Mouse (Mus musculus) CH12.LX (cell line): Measurements from ENCODE around the gene Lrrc75a. TPM values are rescaled to one million over a fixed set of nuclear protein-coding genes. Genes with fewer than 3 reads are reported as not detected.

ENCODE experiments used
- DNase-seq: peaks from one replicate; pipeline ENCODE4 v3.0.0-alpha.2; 2013; ENCODE audit errors: extremely low read depth
- H3K27ac ChIP-seq: 2 replicates; pipeline ENCODE4 v1.5.1; 2012; ENCODE audit warnings: low read depth, mild to moderate bottlenecking, control low read depth, moderate library complexity; ENCODE audit not compliant: insufficient read depth
- H3K27me3 ChIP-seq: replicated peaks from 2 replicates; pipeline ENCODE3; 2012; ENCODE audit warnings: inconsistent platforms
- H3K36me3 ChIP-seq, 2 experiments: replicated peaks in 1 of 2; 2 replicates each; pipeline versions ENCODE3 to v1.6.1; 2012; ENCODE audit warnings: inconsistent platforms in 1 of 2, low read length in 1 of 2, mild to moderate bottlenecking in 1 of 2, mixed read lengths in 1 of 2, moderate library complexity in 1 of 2; ENCODE audit not compliant: control insufficient read depth in 1 of 2, insufficient read depth in 1 of 2
- H3K4me1 ChIP-seq, 2 experiments: 2 replicates each; pipeline ENCODE4 v1.6.1; 2012; ENCODE audit warnings: inconsistent platforms in 1 of 2, moderate library complexity in 1 of 2; ENCODE audit not compliant: insufficient read depth in 2 of 2, control insufficient read depth in 1 of 2
- H3K4me2 ChIP-seq: 2 replicates; pipeline ENCODE4 v1.6.1; 2012; ENCODE audit warnings: low read depth, mild to moderate bottlenecking, control low read depth; ENCODE audit not compliant: poor library complexity, insufficient read depth, severe bottlenecking
- H3K4me3 ChIP-seq, 3 experiments: fragments of 150-350 bp in 1 of 3; sonication (generic) in 1 of 3; replicated peaks in 1 of 3; 2 replicates each; pipeline versions ENCODE3 to v1.5.1; 2011 to 2012; ENCODE audit warnings: low read depth in 2 of 3, low read length in 2 of 3, mild to moderate bottlenecking in 2 of 3, moderate library complexity in 2 of 3, control low read depth in 1 of 3, improper control_type of control experiment in 1 of 3, inconsistent platforms in 1 of 3, mixed read lengths in 1 of 3; ENCODE audit not compliant: poor library complexity in 1 of 3
- H3K79me2 ChIP-seq: replicated peaks from 2 replicates; pipeline ENCODE4 v1.6.1; 2012; ENCODE audit warnings: mild to moderate bottlenecking, moderate library complexity; ENCODE audit not compliant: control insufficient read depth, poor library complexity, insufficient read depth, severe bottlenecking; ENCODE audit errors: extremely low read depth
- H3K9ac ChIP-seq: 2 replicates; pipeline ENCODE4 v1.6.1; 2012; ENCODE audit warnings: low read depth, mild to moderate bottlenecking, control low read depth, moderate library complexity; ENCODE audit not compliant: insufficient read depth
- H3K9me3 ChIP-seq: replicated peaks from 2 replicates; pipeline ENCODE3; 2012; ENCODE audit warnings: low read length, inconsistent platforms, mixed read lengths
- CHD2 ChIP-seq: IDR thresholded peaks from 2 replicates; pipeline ENCODE4 v1.6.1; 2011; ENCODE audit warnings: low read length, improper control_type of control experiment
- E2F4 ChIP-seq: IDR thresholded peaks from 2 replicates; pipeline ENCODE4 v1.6.1; 2011; ENCODE audit warnings: low read depth, low read length, improper control_type of control experiment; ENCODE audit not compliant: insufficient replicate concordance
- ELF1 ChIP-seq: IDR thresholded peaks from 2 replicates; pipeline ENCODE4 v1.6.1; 2014; ENCODE audit warnings: low read depth, mild to moderate bottlenecking, inconsistent platforms, low read length, improper control_type of control experiment
- KAT2A ChIP-seq: IDR thresholded peaks from 2 replicates; pipeline ENCODE4 v1.6.1; 2012; ENCODE audit warnings: low read length, improper control_type of control experiment, inconsistent platforms; ENCODE audit not compliant: insufficient replicate concordance
- MAX ChIP-seq: IDR thresholded peaks from 2 replicates; pipeline ENCODE4 v1.6.1; 2011; ENCODE audit warnings: low read length, improper control_type of control experiment
- NELFE ChIP-seq: IDR thresholded peaks from 2 replicates; pipeline ENCODE4 v1.6.1; 2011; ENCODE audit warnings: low read depth, low read length, improper control_type of control experiment
- NRF1 ChIP-seq: IDR thresholded peaks from 2 replicates; pipeline ENCODE4 v1.6.1; 2014; ENCODE audit warnings: low read depth, mild to moderate bottlenecking, inconsistent platforms, low read length, improper control_type of control experiment, moderate library complexity
- POLR2A ChIP-seq: IDR thresholded peaks from 2 replicates; pipeline ENCODE4 v1.6.1; 2011; ENCODE audit warnings: low read depth, mild to moderate bottlenecking, improper control_type of control experiment, low read length
- RAD21 ChIP-seq: IDR thresholded peaks from 2 replicates; pipeline ENCODE4 v1.6.1; 2011; ENCODE audit warnings: low read depth, mild to moderate bottlenecking, low read length, improper control_type of control experiment, moderate library complexity
- RCOR1 ChIP-seq: conservative IDR thresholded peaks from 2 replicates; pipeline ENCODE4 v1.6.1; 2012; ENCODE audit warnings: low read depth, mild to moderate bottlenecking, inconsistent platforms, low read length, improper control_type of control experiment
- TBP ChIP-seq: conservative IDR thresholded peaks from 2 replicates; pipeline ENCODE4 v1.6.1; 2011; ENCODE audit warnings: low read depth, low read length, improper control_type of control experiment
- UBTF ChIP-seq: IDR thresholded peaks from 2 replicates; pipeline ENCODE4 v1.6.1; 2012; ENCODE audit warnings: low read depth, mild to moderate bottlenecking, inconsistent platforms, low read length, improper control_type of control experiment, moderate library complexity
- USF1 ChIP-seq: IDR thresholded peaks from 2 replicates; pipeline ENCODE4 v1.6.1; 2014; ENCODE audit warnings: low read depth, mild to moderate bottlenecking, inconsistent platforms, low read length, improper control_type of control experiment
- ZC3H11A ChIP-seq: IDR thresholded peaks from 2 replicates; pipeline ENCODE4 v1.6.1; 2012; ENCODE audit warnings: low read depth, mild to moderate bottlenecking, inconsistent platforms, low read length, improper control_type of control experiment
- dilution Hi-C: fragments of 300-500 bp; cut with MboI; formaldehyde crosslinking; loops from 2 replicates; pipeline ENCODE4 v1.14.3; 2020; ENCODE audit warnings: low sequenced_read_pairs; ENCODE audit not compliant: extremely low pct_unique_long_range_greater_than_20kb, extremely low pct_ligation_motif_present
- in situ Hi-C: fragments of 300-500 bp; cut with MboI; formaldehyde crosslinking; loops from 3 replicates; pipeline ENCODE4 v1.14.3; 2019; ENCODE audit warnings: low sequenced_read_pairs, low pct_ligation_motif_present, low pct_unique_long_range_greater_than_20kb, mixed read lengths
- polyA plus RNA-seq: library from polyadenylated mRNA; unstranded; fragments of >175 nt; gene quantifications from 2 replicates; pipeline ENCODE4 v1.2.1, GENCODE M21; 2012; ENCODE audit warnings: low read depth; ENCODE audit not compliant: insufficient read length
- total RNA-seq, 2 experiments: library from RNA; depleted of rRNA; stranded (reverse); fragments of 300-350 nt in 1 of 2; fragments of >200 nt in 1 of 2; gene quantifications; 2 replicates each; pipeline ENCODE4 v1.2.3; 2012 to 2014

The Lrrc75a gene
- total and polyA plus RNA-seq, 3 experiments: 1.3 to 12.6 (median 1.8) TPM

GRCm38 (mm10) chr11:62598571-62598970 is 49.8 kb downstream of the Lrrc75a start:
- peaks cover 9% of the 10 kb centered on the region for H3K79me2 ChIP-seq
- no peak overlapping the region for H3K4me2 ChIP-seq
- no peak overlapping the region for H3K9ac ChIP-seq
- dilution Hi-C loops (no loop called here), in situ Hi-C loops (no loop called here)
- H3K27ac ChIP-seq: no peak overlapping the region
- TF ChIP-seq CHD2: no peak
- peak; percentile 47 for TF ChIP-seq ELF1
- H3K9me3 ChIP-seq: no peaks in the 10 kb centered on the region
- no peak overlapping the region for H3K4me3 ChIP-seq
- H3K27me3 ChIP-seq: no peaks in the 10 kb centered on the region
- peaks cover 5 to 25% of the 10 kb centered on the region in 2 experiments; a peak in 3 of 4 replicates for H3K4me1 ChIP-seq
- peaks cover 63 to 77% of the 10 kb centered on the region in 2 experiments for H3K36me3 ChIP-seq
- DNase-seq: peak; percentile 21

DNA sequence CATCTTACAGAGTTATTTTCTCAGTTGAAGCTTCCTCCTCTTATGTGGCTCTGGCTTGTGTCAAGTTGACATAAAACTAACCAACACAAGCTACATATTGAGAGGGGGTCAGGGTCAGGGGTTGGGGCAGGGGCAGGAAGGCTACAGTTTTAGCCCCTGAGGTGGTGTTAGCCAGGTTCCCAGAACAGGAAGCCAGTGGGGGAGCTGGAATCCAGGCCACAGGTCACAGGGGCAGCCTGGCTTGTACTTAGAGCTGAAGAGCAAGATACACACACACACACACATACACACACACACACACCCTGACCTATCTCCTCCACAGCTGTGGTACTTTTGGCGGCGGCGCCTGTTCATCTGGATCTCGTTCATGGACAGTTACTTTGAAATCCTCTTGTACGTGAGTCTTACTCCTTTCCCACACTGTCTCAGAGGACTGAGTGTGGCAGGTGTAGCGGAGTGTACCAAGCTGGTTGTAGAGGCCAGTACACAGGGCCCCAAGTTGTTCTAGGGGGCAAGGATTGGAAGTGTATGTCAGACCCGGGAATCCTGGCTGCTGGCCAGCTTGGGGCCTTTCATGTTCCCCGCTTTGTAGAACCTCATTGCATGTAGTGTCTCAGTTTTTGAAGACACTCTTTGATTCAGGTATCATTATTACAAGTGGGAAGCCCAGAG is 56.3 kb downstream of the Lrrc75a start:
- Histone ChIP-seq H3K27me3 (no peaks in the 10 kb centered on the region), H3K36me3 (peaks cover 77 to 90% of the 10 kb centered on the region in 2 experiments), H3K27ac (no peak overlapping the region), H3K4me1 (peaks cover 5 to 12% of the 10 kb centered on the region in 2 experiments; a peak in 3 of 4 replicates), H3K79me2 (no peaks in the 10 kb centered on the region), H3K4me3 (no peak overlapping the region), H3K9me3 (no peaks in the 10 kb centered on the region), H3K9ac (no peak overlapping the region), H3K4me2 (no peak overlapping the region)
- TF ChIP-seq TBP: no peak
- no peak for TF ChIP-seq KAT2A
- no peak for TF ChIP-seq UBTF
- TF ChIP-seq ZC3H11A: no peak
- in situ Hi-C loops: no loop called here
- DNase-seq: no peak
- dilution Hi-C loops: no loop called here

DNA sequence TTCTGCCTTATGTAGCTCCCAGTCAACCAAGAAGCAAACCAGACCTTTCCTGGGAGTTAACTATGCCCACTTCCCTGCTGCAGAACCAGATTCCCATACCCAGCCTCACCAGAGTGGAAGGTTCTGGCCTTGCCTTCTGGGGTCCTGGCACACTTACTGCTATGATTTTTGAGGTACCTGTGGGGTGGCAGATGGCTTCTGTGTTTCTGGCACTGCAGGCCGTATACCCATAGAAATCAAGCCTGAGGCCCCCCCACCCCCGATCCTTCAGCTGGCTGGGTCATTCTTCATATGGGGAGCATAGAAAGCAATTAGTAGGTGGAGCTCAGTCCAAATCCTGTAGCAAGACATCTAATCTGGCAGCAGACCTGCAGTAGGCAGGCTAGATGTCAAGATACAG is 57.3 kb downstream of the Lrrc75a start:
- Histone ChIP-seq H3K9me3 (no peaks in the 10 kb centered on the region), H3K79me2 (no peaks in the 10 kb centered on the region)
- in situ Hi-C loops: no loop called here

More for the DNA sequence above, 57.3 kb downstream of the Lrrc75a start:
- no peak for DNase-seq
- Histone ChIP-seq H3K27ac (no peak overlapping the region), H3K9ac (no peak overlapping the region), H3K4me2 (no peak overlapping the region), H3K4me1 (peaks cover 5 to 14% of the 10 kb centered on the region in 2 experiments; a peak in 3 of 4 replicates), H3K36me3 (peaks cover 76 to 92% of the 10 kb centered on the region in 2 experiments), H3K4me3 (no peak overlapping the region), H3K27me3 (no peaks in the 10 kb centered on the region)
- TF ChIP-seq NRF1: no peak
- no peak for TF ChIP-seq MAX
- no peak for TF ChIP-seq E2F4
- no peak for TF ChIP-seq USF1
- TF ChIP-seq RCOR1: no peak
- TF ChIP-seq POLR2A: no peak
- TF ChIP-seq NELFE: no peak
- TF ChIP-seq RAD21: no peak
- dilution Hi-C loops: no loop called here
